Mouse (Mus musculus) T-helper 17 cell (primary cell): Measurements from ENCODE around the gene Barhl1.

Experiments used
- in situ Hi-C, 2 experiments: fragments of 300-600 bp; cut with MboI, MseI; formaldehyde crosslinking; loops; 1 replicate in 1 of 2; 2 replicates in 1 of 2; pipeline ENCODE4 v1.15.1; 2025; ENCODE audit warnings: high pct_unique_total_duplicates in 2 of 2

The Barhl1 gene

DNA sequence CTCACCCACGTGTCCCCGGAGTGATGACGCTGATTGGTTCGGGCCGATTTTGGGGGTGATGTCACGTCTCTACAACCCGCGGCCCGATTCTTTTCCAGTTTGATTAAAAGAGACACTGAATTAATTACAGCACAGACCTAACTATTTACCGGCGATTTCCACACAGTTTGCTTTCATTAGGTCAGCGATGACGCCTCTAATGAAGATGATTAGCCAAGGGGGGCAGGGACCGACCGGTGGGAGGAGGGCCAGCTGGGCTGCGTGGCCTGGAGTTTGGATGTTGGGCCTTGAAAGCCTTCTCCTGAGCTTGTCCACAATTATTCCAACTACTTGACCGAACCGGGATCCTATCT lies at the start of gene Barhl1:
TSS of gene Barhl1 (minus strand) at position 156 of the 353 bp plus-strand sequence.
- in situ Hi-C loops = no loop called here

GRCm38 (mm10) chr2:28963565-28963964 lies 47.1 kb upstream of the Barhl1 start:
- in situ Hi-C loops = no loop called here

- in situ Hi-C loops = no loop called here
Observed at GRCm38 (mm10) chr2:28961636-28962035, 45.2 kb upstream of the Barhl1 start.

DNA sequence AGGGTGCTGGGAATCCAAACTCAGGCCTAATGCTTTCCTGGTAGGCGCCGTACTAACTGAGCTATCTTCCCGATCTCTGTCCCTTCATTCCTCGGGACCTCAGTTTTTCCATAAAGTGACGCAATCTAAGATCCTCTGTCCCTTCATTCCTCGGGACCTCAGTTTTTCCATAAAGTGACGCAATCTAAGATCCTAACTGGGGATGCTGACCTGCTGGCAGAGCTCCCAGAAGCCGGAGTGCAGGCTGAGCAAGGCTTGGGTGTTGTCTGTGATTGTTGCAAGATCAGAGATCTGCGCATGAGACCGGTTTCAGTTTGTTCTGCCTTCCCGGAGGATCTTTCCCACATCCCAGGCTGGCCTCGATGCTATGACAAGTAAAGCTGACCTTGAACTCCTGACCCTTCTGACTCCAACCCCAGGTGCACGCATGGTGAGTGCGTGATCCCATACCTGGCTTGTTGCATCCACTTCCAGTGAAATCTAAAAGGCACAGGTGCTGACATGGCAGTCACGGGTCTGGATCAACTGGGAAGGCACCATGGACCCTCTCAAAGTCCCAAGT lies 44.6 kb upstream of the Barhl1 start:
- in situ Hi-C loops = no loop called here

DNA sequence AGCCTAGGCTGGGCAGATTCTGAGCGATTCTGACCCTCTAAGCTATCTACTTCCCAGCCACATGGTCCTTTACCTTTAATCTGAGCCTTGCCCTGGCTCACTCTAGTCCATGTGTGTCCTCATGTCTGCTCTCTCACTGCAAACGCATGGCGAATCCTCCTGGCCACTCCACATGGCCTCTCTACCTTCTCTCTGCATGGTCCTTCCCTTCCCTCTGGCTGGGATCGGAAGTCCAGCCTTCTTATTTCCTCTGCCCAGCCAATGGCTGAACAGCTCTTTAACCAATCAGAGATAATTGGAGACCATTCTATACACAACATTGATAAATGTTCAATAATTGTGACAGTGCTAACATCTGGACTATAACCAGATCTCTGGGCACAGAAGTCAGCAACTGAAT lies 40.4 kb upstream of the Barhl1 start:
- in situ Hi-C loops = no loop called here

- in situ Hi-C loops = no loop called here
Observed at GRCm38 (mm10) chr2:28954595-28954994, 38.1 kb upstream of the Barhl1 start.

DNA sequence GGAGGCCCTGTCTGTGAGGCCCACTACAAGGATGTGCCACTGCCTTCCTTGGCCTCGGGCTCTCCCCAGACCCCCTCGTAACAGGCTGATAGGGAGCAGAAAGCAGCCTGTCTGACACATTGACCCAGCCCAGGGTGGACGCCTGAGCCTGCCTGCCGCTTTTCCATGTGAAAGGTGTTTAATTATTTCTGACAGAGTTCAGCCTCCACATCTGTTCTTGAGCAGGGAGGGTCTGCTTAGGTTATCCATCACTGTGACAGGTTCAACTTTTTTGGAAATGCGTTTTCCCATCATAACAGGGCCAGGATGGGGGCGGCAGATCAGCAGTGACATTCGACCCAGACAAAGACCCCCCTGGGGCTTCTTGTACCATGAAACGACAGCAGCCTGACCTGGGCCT lies 36.5 kb upstream of the Barhl1 start:
- in situ Hi-C loops = no loop called here

- in situ Hi-C loops = no loop called here
Observed at GRCm38 (mm10) chr2:28946312-28946711, 29.8 kb upstream of the Barhl1 start.

- in situ Hi-C loops = no loop called here
Observed at GRCm38 (mm10) chr2:28945388-28945787, 28.9 kb upstream of the Barhl1 start.

GRCm38 (mm10) chr2:28943666-28944516 lies 27.4 kb upstream of the Barhl1 start:
- in situ Hi-C loops = no loop called here

DNA sequence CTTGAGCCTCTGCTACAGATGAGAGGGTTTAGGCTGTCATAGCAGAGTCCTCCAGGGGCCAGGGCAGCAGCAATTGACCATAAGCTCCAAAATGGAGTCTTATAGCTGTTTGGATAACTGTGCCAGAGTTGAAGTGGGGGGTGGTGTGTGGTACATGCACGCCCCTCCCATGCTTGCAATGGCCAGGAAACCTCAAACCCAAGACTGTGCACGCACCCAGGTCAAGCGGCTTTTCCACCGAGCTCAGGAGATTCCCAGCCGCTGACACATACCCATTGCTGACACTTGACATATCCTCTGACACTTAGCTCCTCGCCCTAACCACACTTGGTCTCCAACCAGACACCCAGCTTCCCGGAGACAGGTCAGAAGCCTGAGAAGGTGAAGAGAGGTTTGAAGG lies 22.5 kb upstream of the Barhl1 start:
- in situ Hi-C loops = no loop called here

GRCm38 (mm10) chr2:28930571-28930970 lies 14.1 kb upstream of the Barhl1 start:
- in situ Hi-C loops = no loop called here

- in situ Hi-C loops = loop anchor here in 1 of 2 experiments (5.0 kb wide), 1 partner anchor 118 kb away; no protein-coding TSS in a partner anchor
Observed at GRCm38 (mm10) chr2:28923912-28924311, 7.4 kb upstream of the Barhl1 start.

GRCm38 (mm10) chr2:28919001-28919400 lies 2.5 kb upstream of the Barhl1 start:
- in situ Hi-C loops = no loop called here

DNA sequence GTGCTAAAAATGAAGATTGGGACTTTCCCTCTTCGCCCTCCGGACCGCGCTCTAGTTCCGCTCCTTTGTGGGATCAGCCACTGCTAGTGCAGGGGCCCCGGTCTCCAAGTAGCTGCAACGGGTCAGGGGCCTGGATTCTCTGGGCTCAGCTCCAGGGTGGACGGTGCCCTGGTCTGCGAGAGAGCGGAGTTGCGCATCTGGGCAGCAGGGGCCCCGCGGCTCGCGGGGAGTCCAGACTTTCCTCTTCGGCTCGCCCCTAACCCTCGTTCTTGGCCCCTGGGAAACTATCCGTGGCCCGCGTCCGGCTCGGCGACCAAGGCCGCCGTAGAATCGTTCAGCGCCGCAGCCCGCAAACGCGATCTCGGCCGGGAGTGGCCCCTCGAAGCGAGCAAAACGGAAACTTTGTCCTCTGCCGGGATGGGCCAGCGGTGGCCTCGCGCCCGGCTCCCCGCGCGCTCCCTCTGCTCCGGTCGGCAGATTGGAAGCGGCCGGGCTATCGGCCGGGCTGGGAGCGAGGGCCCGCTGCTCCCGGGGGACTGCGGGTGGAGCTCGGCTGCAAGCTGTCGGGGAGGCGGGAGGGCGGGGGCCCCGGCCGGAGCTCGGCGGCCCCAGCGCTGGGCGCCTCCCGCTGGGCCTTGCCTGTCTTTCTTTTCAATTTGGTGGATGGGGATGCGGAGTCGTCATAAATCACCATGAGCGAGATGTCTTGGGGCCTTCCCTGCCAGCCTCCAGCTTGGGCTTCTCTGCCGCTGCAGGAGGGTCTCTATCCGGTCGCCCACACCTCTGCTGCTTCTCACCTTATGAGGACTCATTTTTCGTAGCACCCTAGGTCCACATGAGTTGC lies 1.3 kb upstream of the Barhl1 start:
- in situ Hi-C loops = no loop called here

- in situ Hi-C loops = no loop called here
Observed at GRCm38 (mm10) chr2:28917156-28917517, 669 bp upstream of the Barhl1 start.

GRCm38 (mm10) chr2:28915768-28916512 lies 528 bp downstream of the Barhl1 start:
- in situ Hi-C loops = no loop called here

GRCm38 (mm10) chr2:28915104-28915738 lies 1.2 kb downstream of the Barhl1 start:
- in situ Hi-C loops = no loop called here

GRCm38 (mm10) chr2:28914121-28914520 lies 2.3 kb downstream of the Barhl1 start:
- in situ Hi-C loops = no loop called here

- in situ Hi-C loops = no loop called here
Observed at GRCm38 (mm10) chr2:28912961-28913360, 3.5 kb downstream of the Barhl1 start.

DNA sequence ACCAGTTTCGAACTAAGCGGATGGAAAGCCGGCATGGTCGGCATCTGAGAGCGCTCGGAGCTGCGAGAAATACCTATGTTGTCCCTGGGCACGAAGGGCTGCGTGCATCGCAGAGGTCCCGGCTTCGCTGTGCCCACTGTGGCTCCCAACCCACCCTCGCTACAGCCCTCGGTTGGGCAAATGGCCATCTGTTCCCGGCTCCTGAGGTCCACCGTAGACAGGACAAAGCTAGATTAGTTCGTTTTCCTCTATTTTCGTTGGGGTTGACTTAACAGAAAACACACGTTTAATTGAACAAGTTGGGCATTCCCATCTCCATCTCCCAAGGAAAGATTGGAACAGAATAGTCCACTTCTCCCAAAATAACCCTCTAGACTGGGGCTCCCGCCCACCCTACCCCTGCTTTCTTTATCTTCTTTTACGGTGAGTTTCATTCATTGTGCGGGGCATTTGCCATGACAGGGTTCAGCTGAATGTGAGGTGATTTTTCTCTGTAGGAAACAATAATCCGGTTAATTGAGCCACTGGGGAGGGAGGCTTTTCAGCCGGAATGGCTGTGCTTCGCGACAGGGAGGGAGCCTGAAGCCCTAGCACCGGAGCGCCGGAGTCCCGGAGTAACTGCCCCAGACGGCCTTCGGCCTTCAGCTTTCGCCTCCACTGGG lies 4.3 kb downstream of the Barhl1 start:
- in situ Hi-C loops = no loop called here
